ENCODE assay signal across 29 mouse cellular contexts in the genomic region with DNA sequence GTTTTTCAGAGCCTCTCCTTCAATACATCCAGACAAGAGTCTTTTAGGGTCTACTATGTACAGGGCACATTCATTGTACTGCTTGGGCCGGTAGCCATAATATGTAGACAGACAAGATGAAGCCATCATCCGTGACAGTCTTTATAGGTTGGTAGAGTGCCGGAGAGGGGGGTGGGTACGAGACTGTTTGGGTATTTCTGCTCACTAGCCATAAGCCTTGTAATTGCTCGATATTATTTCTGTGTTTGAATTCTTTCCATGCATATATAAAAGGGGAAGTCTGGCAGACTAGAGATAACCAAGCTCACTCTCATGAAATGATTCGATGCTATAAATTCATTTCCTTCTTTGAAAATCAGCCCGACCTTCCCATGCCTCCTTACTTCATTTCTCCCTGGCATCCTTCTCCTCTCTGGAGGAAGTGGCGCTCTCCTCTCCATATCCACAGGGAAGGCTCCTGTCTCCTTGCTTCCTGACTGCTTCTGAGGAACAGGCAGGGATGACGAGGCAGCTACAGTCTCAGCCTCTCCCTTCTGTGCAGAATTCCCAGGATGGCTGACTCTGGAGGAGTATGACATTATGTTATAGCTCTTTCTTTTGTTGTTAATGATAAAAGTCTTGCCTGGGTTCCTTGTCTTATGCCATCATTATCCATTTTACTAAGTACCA.
DNase-seq lines count a peak whose midpoint lies in the region; ATAC-seq and TF ChIP-seq lines count a peak whose summit lies in the region.
"Had no signal": no experiment of that assay in that cellular context is flagged by ENCODE, and none has a peak within 500 bp of the region (broad histone marks: within the 10 kb centered on the region; RNA-seq: fewer than 3 reads in every experiment).

No protein-coding gene starts in this region.

- TF ChIP-seq RAD21 in MEL (IDR thresholded peaks at IDR 0.05; ENCODE audit: low read depth, low read length) = no peak

- ATAC-seq in forebrain, postnatal 0 days = peak; percentile 53
- ATAC-seq in forebrain, embryonic 14.5 days = no peak
- no peak for ATAC-seq in megakaryocyte, adult 5-6 weeks (ENCODE audit: poor library complexity, severe bottlenecking)
- ATAC-seq in common myeloid progenitor, adult 5-6 weeks (replicated peaks; ENCODE audit: low read depth, poor library complexity, severe bottlenecking) = peak; percentile 89
- ATAC-seq: hindbrain, postnatal 0 days; intestine, embryonic 16.5 days had no signal

- no peaks in the 10 kb centered on the region for H3K27me3 ChIP-seq in forebrain, postnatal 0 days (ENCODE audit: insufficient read depth, low read length)
- no peaks in the 10 kb centered on the region for H3K27me3 ChIP-seq in forebrain, embryonic 14.5 days (replicated peaks; ENCODE audit: control insufficient read depth, insufficient read depth, low read length)
- H3K27me3 ChIP-seq in megakaryocyte, embryonic 14.5 days (replicated peaks) = peaks cover 10% of the 10 kb centered on the region
- H3K27me3 ChIP-seq in MEL (ENCODE audit: control insufficient read depth in 1 of 2, insufficient read depth in 2 of 2, low read length in 2 of 2) = peaks cover 2 to 7% of the 10 kb centered on the region in 2 experiments; a peak in 3 of 4 replicates
- H3K27me3 ChIP-seq: liver, embryonic 15.5 days; lung, embryonic 15.5 days had no signal

- no peaks in the 10 kb centered on the region for H3K9me3 ChIP-seq in forebrain, postnatal 0 days (ENCODE audit: low read length)
- no peaks in the 10 kb centered on the region for H3K9me3 ChIP-seq in forebrain, embryonic 14.5 days (replicated peaks; ENCODE audit: control insufficient read depth, low read length)
- H3K9me3 ChIP-seq in megakaryocyte, embryonic 14.5 days = peaks cover 4% of the 10 kb centered on the region; the same call in 1 of the 2 replicates
- no peaks in the 10 kb centered on the region for H3K9me3 ChIP-seq in MEL (replicated peaks; ENCODE audit: insufficient read depth, low read length)
- H3K9me3 ChIP-seq: embryonic facial prominence, embryonic 10.5 days; forebrain, embryonic 10.5 days; limb, embryonic 10.5 days; liver, embryonic 15.5 days; lung, embryonic 15.5 days; midbrain, embryonic 10.5 days had no signal

- H3K36me3 ChIP-seq in forebrain, postnatal 0 days (ENCODE audit: insufficient read depth) = no peaks in the 10 kb centered on the region
- H3K36me3 ChIP-seq in forebrain, embryonic 14.5 days (ENCODE audit: control insufficient read depth, insufficient read depth, low read length) = no peaks in the 10 kb centered on the region
- no peaks in the 10 kb centered on the region for H3K36me3 ChIP-seq in megakaryocyte, embryonic 14.5 days (replicated peaks; ENCODE audit: low read length)
- peaks cover 0 to 6% of the 10 kb centered on the region in 2 experiments; a peak in 2 of 4 replicates for H3K36me3 ChIP-seq in MEL (ENCODE audit: control insufficient read depth in 1 of 2, insufficient read depth in 2 of 2, low read length in 2 of 2)
- H3K36me3 ChIP-seq: embryonic facial prominence, embryonic 10.5 days; forebrain, embryonic 10.5 days; limb, embryonic 10.5 days; liver, embryonic 15.5 days; lung, embryonic 15.5 days; midbrain, embryonic 10.5 days had no signal

- no peak for TF ChIP-seq POLR2A in MEL (IDR thresholded peaks at IDR 0.05; ENCODE audit: control insufficient read depth in 1 of 2, insufficient read depth in 1 of 2, low read depth in 1 of 2, low read length in 2 of 2, poor library complexity in 1 of 2)

- no peak overlapping the region for H3K4me2 ChIP-seq in forebrain, postnatal 0 days (ENCODE audit: low read depth)
- H3K4me2 ChIP-seq in forebrain, embryonic 14.5 days (ENCODE audit: low read length) = no peak overlapping the region
- H3K4me2 ChIP-seq: heart, embryonic 11.5 days; liver, embryonic 15.5 days; lung, embryonic 15.5 days had no signal

- DNase-seq in forebrain, postnatal 0 days = peak; percentile 39
- no peak for DNase-seq in forebrain, embryonic 14.5 days (ENCODE audit: low spot score)
- DNase-seq in MEL (ENCODE audit: low read depth, low spot score) = peak; percentile 55
- no peak for DNase-seq in layer of hippocampus, postnatal 14 days (ENCODE audit: low spot score in 2 of 2)
- no peak for DNase-seq in c-Kit-positive CD71-positive TER-119-positive erythroid progenitor cells, embryonic 14.5 days (ENCODE audit: low spot score)
- DNase-seq: adrenal gland, adult 2 months; cerebellum, adult 18-20 months; cerebellum, postnatal 36 days; kidney, adult 9 months; kidney, postnatal 25 days; layer of hippocampus, postnatal 36 days; liver; lung, postnatal 36 days; thymus, adult 2 months; thymus, postnatal 4 days had no signal

- H3K79me2 ChIP-seq in MEL (ENCODE audit: control insufficient read depth, insufficient read depth, low read length, poor library complexity) = no peaks in the 10 kb centered on the region

- H3K9ac ChIP-seq in forebrain, postnatal 0 days = no peak overlapping the region
- H3K9ac ChIP-seq in forebrain, embryonic 14.5 days (ENCODE audit: low read length) = no peak overlapping the region
- no peak overlapping the region for H3K9ac ChIP-seq in MEL (ENCODE audit: control insufficient read depth, low read depth, low read length, poor library complexity, severe bottlenecking)
- H3K9ac ChIP-seq: liver, embryonic 15.5 days; lung, embryonic 15.5 days had no signal

- WGBS in forebrain, postnatal 0 days = 68% methylated on average over 9 of the region's 9 CpGs
- WGBS in forebrain, embryonic 14.5 days = 83% methylated on average over 9 of the region's 9 CpGs

- H3K4me1 ChIP-seq in forebrain, postnatal 0 days (ENCODE audit: insufficient read depth) = no peaks in the 10 kb centered on the region
- no peaks in the 10 kb centered on the region; the same call in 1 of the 2 replicates for H3K4me1 ChIP-seq in forebrain, embryonic 14.5 days (ENCODE audit: control insufficient read depth, insufficient read depth, low read length)
- H3K4me1 ChIP-seq in megakaryocyte, embryonic 14.5 days = peaks cover 33% of the 10 kb centered on the region
- peaks cover 0 to 5% of the 10 kb centered on the region in 2 experiments; a peak in 1 of 4 replicates for H3K4me1 ChIP-seq in MEL (ENCODE audit: control insufficient read depth in 1 of 2, insufficient read depth in 2 of 2, low read length in 2 of 2)
- H3K4me1 ChIP-seq: embryonic facial prominence, embryonic 10.5 days; forebrain, embryonic 10.5 days; limb, embryonic 10.5 days; liver, embryonic 15.5 days; lung, embryonic 15.5 days; midbrain, embryonic 10.5 days had no signal

- H3K4me3 ChIP-seq in forebrain, postnatal 0 days (ENCODE audit: low read depth, low read length) = no peak overlapping the region
- no peak overlapping the region for H3K4me3 ChIP-seq in forebrain, embryonic 14.5 days (ENCODE audit: low read depth, low read length)
- H3K4me3 ChIP-seq in megakaryocyte, embryonic 14.5 days (replicated peaks) = peak overlapping the region; percentile 83
- H3K4me3 ChIP-seq in MEL (ENCODE audit: control insufficient read depth in 1 of 2, insufficient read depth in 1 of 2, low read depth in 2 of 2, low read length in 2 of 2) = no peak overlapping the region
- H3K4me3 ChIP-seq: embryonic facial prominence, embryonic 10.5 days; forebrain, embryonic 10.5 days; layer of hippocampus, adult 2 months; limb, embryonic 10.5 days; liver, embryonic 15.5 days; lung, embryonic 15.5 days; midbrain, embryonic 10.5 days had no signal

- H3K27ac ChIP-seq in forebrain, postnatal 0 days (ENCODE audit: low read depth, low read length) = peak overlapping the region; percentile 58; the same call in 1 of the 2 replicates
- no peak overlapping the region for H3K27ac ChIP-seq in forebrain, embryonic 14.5 days (ENCODE audit: low read depth, low read length)
- no peak overlapping the region for H3K27ac ChIP-seq in MEL (ENCODE audit: control insufficient read depth, low read depth, low read length)
- H3K27ac ChIP-seq: embryonic facial prominence, embryonic 10.5 days; forebrain, embryonic 10.5 days; hindbrain, postnatal 0 days; layer of hippocampus, adult 2 months; limb, embryonic 10.5 days; liver, embryonic 15.5 days; lung, embryonic 15.5 days; midbrain, embryonic 10.5 days; stomach, postnatal 0 days had no signal

- peak; percentile 62 to 84; a peak in 3 of 4 replicates for TF ChIP-seq EP300 in MEL (IDR thresholded peaks at IDR 0.05; ENCODE audit: low read depth in 1 of 2, low read length in 2 of 2)

- no peak for TF ChIP-seq CTCF in forebrain, postnatal 0 days (IDR thresholded peaks at IDR 0.05; ENCODE audit: low read depth)
- no peak for TF ChIP-seq CTCF in MEL (IDR thresholded peaks at IDR 0.05 in 2 of 3, conservative IDR thresholded peaks at IDR 0.05 in 1 of 3; ENCODE audit: control insufficient read depth in 1 of 3, insufficient read depth in 1 of 3, low read depth in 2 of 3, low read length in 3 of 3, poor library complexity in 1 of 3, severe bottlenecking in 1 of 3)

TF ChIP-seq in MEL, 35 proteins besides CTCF, POLR2A, EP300 and RAD21:
- TF ChIP-seq TCF12 (IDR thresholded peaks at IDR 0.05; ENCODE audit: low read depth, low read length) (peak; percentile 58; the same call in 1 of the 2 replicates), GATA1 (IDR thresholded peaks at IDR 0.05; ENCODE audit: low read depth, low read length) (peak; percentile 87), SIN3A (IDR thresholded peaks at IDR 0.05; ENCODE audit: low read length) (no peak), TAL1 (IDR thresholded peaks at IDR 0.05; ENCODE audit: low read length) (peak; percentile 44; the same call in 1 of the 2 replicates)

Comparison
In these comparisons a context has a peak if more than half of its experiments do, and no peak if none do; other contexts are left out.
1. ATAC-seq: peak in forebrain, postnatal 0 days (single experiment) and common myeloid progenitor, adult 5-6 weeks (single experiment); none in forebrain, embryonic 14.5 days (single experiment) and megakaryocyte, adult 5-6 weeks (single experiment).
2. DNase-seq: peak in forebrain, postnatal 0 days (single experiment) and MEL (single experiment); none in forebrain, embryonic 14.5 days (single experiment), layer of hippocampus, postnatal 14 days (0 of 2) and c-Kit-positive CD71-positive TER-119-positive erythroid progenitor cells, embryonic 14.5 days (single experiment).